Mouse (Mus musculus): Measurements from ENCODE around the gene Gabarap. TPM values are rescaled to one million over a fixed set of nuclear protein-coding genes. Genes with fewer than 3 reads are reported as not detected.
A peak's percentile ranks its signal among the peaks of the same experiment; 100 is the strongest.

The Gabarap gene
- total RNA-seq, 2 experiments from 2014 or later: 306 to 329 TPM

- intact Hi-C loops (cut with DNase I): no loop called here
Observed at GRCm38 (mm10) chr11:70017199-70017767, 26.3 kb downstream of the Gabarap start.

DNA sequence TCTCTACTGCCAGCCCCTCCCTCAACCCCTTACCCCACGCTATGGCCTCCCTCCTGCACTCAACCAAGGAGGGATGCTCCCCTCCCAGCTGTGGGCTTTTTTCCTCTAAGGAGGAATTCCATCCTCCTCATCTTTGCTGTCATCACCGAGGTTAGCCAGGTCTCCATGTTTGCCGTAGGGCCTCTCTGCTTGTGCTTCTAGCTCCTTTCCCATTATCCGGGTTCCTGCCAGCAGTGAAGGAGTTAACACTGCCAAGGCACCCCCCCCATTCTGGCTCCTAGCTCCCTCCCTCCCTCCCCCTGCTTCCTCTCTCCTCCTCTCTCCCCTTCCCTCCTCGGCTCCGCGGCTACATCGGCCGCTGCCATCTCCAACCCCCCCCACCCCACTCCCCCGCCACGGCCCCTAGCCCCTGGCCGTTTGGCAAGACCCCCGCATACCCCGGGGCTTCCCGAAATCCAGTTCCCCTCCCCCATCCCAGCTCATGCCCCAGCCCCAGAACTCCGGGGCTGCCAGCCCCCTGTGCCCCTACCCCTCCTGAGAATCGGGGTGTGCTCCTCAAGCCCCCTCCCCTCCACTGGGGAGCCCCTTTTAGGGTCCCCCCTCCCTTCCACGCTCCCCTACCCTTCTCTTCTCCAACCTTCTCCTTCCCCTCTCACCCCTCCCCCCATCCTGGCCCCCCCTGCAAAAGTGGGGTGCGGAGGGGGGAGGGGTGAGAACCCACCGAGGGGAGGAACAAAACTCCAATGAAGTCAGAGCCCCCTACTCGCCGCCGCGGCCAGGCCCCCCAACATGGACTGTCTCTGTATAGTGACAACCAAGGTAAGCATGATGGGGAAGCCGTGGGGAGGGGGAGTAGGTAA is 27.4 kb downstream of the Gabarap start:
- DNase-seq: peak in 1 of 2 experiments; percentile 52
- intact Hi-C loops (cut with DNase I): no loop called here

More at GRCm38 (mm10) chr11:70017199-70017767, 26.3 kb downstream of the Gabarap start:
- DNase-seq: no peak

- DNase-seq: no peak
- intact Hi-C loops (cut with DNase I): no loop called here
Observed at GRCm38 (mm10) chr11:70019495-70020021, 28.6 kb downstream of the Gabarap start.

- intact Hi-C loops (cut with DNase I): no loop called here
- DNase-seq: no peak
Observed at GRCm38 (mm10) chr11:70020022-70020631, 29.2 kb downstream of the Gabarap start.

DNA sequence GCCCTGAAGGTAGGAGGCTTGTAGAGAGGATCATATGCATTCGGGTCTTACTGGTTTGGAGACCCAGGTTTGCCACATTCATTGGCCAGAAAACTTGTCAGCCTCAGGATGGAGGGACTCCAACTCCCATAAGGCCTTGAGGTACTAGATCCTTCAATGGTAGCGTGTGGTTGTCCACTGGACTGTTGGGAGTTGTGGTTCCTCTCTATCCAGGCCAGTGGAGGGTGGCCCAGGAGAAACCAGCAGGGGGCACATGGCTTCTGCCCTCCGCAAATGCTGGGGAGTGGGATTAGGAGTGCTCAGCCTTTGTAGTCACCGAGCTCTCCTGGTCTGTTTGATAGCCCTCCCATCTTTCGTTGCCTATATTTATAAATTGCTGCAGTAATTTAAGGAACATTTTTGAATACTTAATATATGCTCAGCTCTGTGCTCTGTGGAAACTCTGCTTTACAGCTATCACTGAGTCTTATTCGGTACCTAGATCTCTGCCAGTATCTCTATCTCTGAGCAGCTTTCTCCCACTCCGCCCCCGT is 29.9 kb downstream of the Gabarap start:
- intact Hi-C loops (cut with DNase I): no loop called here
- peak; percentile 69 to 74 for DNase-seq

GRCm38 (mm10) chr11:70021264-70022132 is 30.6 kb downstream of the Gabarap start:
- peak; percentile 91 to 92 for DNase-seq
- intact Hi-C loops (cut with DNase I): no loop called here

DNA sequence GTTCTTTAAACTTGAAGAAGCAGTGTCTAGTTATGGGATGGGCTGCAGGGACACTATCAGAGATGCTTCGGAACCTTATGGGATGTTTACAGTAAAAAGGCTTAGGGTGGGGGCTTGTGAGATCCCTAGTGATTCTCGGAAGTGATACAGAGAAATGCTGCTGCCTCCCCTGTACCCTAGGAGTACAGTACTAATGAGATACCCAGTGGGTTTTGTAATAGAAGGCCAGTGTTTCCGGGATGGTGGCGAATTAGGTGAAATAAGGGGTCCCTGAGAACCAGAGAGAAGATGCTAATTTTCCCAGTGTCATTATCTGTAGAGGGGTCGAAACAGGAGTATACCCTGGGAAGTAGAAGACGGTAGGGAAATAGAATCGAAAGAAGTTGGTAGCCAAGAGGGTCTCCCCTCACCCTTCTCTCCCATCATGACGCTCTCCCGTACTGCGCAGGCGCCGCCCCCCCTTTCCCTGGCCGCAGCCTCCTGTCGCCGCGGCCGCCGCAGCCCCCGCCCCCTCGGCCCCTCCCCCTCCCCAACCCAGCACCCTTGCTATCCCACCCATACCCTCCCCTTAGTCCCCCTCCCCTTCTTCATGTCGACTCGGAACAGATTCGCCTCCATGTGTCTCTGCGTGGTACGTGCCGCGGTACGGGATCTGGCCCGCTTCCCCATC is 32.7 kb downstream of the Gabarap start:
- intact Hi-C loops (cut with DNase I): no loop called here
- DNase-seq: no peak

DNA sequence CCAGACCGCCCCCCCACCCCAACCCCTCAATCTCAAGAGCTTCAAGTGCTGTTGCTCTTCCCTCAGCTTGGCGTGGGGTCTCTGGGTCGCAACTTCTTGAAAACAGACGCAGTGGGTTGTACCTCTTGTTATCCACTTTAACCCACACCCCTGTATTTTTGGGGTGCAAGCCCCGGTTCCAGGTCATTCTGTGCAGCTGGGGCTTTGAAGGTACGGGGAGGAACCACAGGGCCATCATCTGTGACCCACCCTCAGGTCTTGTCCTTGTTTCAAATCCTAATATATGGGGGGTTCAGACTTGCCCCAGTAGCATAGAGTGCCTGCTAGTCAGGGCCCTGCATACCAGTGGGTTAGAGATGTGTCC is 33.2 kb downstream of the Gabarap start:
- DNase-seq: no peak
- intact Hi-C loops (cut with DNase I): no loop called here

DNA sequence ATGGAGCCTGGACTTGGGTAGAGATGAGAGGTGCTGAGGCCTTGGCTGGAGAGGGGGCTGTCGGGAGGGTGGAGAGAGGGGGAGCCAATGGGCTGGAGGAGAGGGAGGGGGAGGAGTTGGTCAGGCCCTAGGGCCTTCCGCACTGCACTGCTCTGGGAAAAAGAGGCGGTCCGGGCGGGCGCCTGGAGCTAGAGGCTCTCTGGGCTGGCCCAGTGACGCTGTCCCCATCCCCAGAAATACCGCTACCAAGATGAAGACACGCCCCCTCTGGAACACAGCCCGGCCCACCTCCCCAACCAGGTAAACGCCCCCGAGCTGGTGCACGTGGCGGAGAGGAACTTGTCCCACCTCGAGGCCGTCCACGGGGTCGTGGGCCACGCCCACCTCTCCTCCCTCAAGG is 35.7 kb downstream of the Gabarap start:
- intact Hi-C loops (cut with DNase I): no loop called here
- DNase-seq: peak; percentile 48 to 50

DNA sequence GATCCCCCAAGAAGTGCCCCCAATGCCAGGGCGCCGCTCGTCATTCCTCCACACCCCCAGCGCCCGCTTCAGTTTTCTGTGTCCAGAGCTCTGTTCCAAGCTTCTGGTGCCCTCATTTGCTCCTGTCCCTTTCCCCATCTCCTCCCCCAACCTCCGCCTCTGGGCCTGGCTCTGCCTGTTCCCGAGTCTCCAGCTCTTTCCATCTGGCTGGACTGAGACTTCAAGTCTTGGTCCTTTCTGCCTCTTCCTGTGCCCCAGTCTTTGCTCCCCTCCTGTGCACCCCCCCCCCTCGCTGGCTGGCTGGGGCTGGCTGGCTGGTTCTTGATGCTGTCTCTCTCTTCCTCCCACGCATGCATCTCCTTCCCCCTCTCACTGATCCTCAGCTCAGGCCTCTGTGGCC is 36.5 kb downstream of the Gabarap start:
- no peak for DNase-seq
- intact Hi-C loops (cut with DNase I): no loop called here

- DNase-seq: no peak
- intact Hi-C loops (cut with DNase I): no loop called here
Observed at GRCm38 (mm10) chr11:70028401-70029129, 37.6 kb downstream of the Gabarap start.

GRCm38 (mm10) chr11:70029130-70029801 is 38.3 kb downstream of the Gabarap start:
- DNase-seq: peak; percentile 71
- intact Hi-C loops (cut with DNase I): no loop called here

DNA sequence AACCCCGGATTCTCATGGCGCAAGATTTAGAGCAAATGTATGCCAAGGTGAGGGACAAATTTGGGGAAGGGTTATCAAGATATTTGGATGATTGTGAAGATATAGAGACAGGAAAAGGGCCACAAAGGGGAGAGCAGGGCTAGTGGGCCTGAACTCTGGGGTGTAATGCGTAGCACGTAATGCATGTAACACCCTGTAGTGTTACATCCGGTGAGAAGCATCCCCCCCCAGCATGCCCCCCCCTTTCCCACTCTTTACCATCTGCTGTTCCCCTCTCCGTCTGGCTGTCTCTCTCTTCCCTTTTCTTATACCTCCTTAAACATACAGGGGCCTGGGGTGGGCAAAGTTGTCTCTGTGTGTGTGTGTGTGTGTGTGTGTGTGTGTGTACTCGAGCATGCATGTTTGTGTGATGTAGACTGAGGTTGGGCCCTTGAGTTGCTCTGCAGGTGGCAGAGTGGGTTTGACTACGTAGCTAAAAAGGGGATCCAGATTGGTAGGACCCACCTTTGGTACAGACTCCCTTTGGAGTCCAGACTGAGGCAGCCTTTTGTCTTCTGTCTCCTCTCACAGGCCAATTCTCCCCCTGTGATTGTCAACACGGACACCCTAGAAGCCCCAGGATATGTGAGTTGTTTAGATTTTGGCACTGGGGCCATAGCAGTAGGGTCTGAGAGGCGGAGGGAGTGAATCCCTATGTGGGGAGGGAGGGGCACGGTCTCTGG is 39.0 kb downstream of the Gabarap start:
- DNase-seq: no peak
- intact Hi-C loops (cut with DNase I): no loop called here

DNA sequence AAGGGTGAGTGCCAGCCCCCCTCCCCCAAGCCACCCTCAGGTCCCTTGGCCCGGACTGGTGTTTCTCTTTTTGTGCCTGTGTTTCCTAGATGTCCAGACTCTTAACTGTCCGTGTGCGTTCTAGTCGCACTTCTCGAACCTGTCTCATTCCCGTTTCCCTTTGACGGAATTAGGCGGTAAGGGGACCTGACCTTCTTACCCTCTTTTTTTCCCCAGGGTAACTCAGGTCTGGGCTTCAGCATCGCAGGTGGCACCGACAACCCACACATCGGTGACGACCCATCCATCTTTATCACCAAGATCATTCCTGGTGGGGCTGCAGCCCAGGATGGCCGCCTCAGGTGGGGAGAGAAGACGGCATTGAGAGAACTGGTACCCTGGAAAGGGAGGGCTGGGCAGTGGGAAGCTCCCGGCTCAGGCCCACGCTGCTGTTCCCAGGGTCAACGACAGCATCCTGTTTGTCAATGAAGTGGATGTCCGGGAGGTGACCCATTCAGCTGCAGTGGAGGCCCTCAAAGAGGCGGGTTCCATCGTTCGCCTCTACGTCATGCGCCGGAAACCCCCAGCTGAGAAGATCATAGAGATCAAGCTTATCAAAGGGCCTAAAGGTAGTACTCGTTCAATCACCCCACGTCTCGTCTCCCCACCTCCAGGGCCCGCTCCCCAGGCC is 39.8 kb downstream of the Gabarap start:
- intact Hi-C loops (cut with DNase I): no loop called here
- DNase-seq: no peak

GRCm38 (mm10) chr11:70031321-70031670 is 40.4 kb downstream of the Gabarap start:
- no peak for DNase-seq
- intact Hi-C loops (cut with DNase I): no loop called here

GRCm38 (mm10) chr11:70038174-70038573 is 47.2 kb downstream of the Gabarap start:
- intact Hi-C loops (cut with DNase I): no loop called here
- DNase-seq: no peak

- intact Hi-C loops (cut with DNase I): no loop called here
Observed at GRCm38 (mm10) chr11:70039631-70040030, 48.7 kb downstream of the Gabarap start.

More at GRCm38 (mm10) chr11:70039631-70040030, 48.7 kb downstream of the Gabarap start:
- no peak for DNase-seq
